23 mouse cellular contexts compared by ENCODE assay signal in the genomic region with DNA sequence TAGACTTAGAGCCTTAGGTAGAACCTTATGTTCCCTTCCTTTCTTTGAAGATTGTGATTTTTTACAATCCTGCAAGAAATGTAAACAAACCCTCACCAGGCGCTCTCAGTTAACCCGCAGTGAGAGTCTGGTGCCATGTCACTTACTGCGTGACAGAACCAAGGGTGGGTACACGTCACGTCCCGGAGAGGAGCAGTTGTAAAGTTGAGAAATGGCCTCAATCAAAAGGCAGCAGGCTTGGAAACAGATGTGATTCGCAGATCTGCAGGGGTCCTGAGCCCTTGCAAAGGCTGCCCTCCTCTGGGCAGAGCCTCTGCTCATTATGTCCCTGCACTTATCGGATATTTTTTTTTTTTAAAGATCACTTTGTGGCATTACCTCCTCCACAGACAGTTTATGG.
DNase-seq lines count a peak whose midpoint lies in the region; ATAC-seq and TF ChIP-seq lines count a peak whose summit lies in the region.
"Had no signal": no experiment of that assay in that cellular context is flagged by ENCODE, and none has a peak within 500 bp of the region (broad histone marks: within the 10 kb centered on the region; RNA-seq: fewer than 3 reads in every experiment).

No protein-coding gene starts in this region.

- no peak overlapping the region for H3K9ac ChIP-seq in hindbrain, postnatal 0 days (replicated peaks; ENCODE audit: low read length)
- H3K9ac ChIP-seq in hindbrain, embryonic 11.5 days (ENCODE audit: low read depth, low read length): no peak overlapping the region
- H3K9ac ChIP-seq in lung, postnatal 0 days (replicated peaks; ENCODE audit: low read depth): no peak overlapping the region
- no peak overlapping the region for H3K9ac ChIP-seq in limb, embryonic 12.5 days (replicated peaks)
- no peak overlapping the region for H3K9ac ChIP-seq in forebrain, embryonic 15.5 days (replicated peaks)
- H3K9ac ChIP-seq in forebrain, embryonic 13.5 days: no peak overlapping the region
- H3K9ac ChIP-seq: embryonic facial prominence, embryonic 12.5 days; hindbrain, embryonic 14.5 days; liver, embryonic 14.5 days; midbrain, embryonic 15.5 days had no signal

- H3K4me3 ChIP-seq in hindbrain, postnatal 0 days (ENCODE audit: low read length): no peak overlapping the region
- no peak overlapping the region for H3K4me3 ChIP-seq in hindbrain, embryonic 11.5 days (ENCODE audit: low read depth, low read length)
- no peak overlapping the region for H3K4me3 ChIP-seq in lung, postnatal 0 days (ENCODE audit: low read depth, low read length)
- H3K4me3 ChIP-seq in limb, embryonic 12.5 days (replicated peaks): no peak overlapping the region
- no peak overlapping the region for H3K4me3 ChIP-seq in forebrain, embryonic 15.5 days
- H3K4me3 ChIP-seq in forebrain, embryonic 13.5 days: no peak overlapping the region
- H3K4me3 ChIP-seq: embryonic facial prominence, embryonic 12.5 days; left cerebral cortex, adult 2 months; midbrain, embryonic 15.5 days had no signal

- no peaks in the 10 kb centered on the region for H3K9me3 ChIP-seq in hindbrain, postnatal 0 days (ENCODE audit: low read length)
- no peaks in the 10 kb centered on the region for H3K9me3 ChIP-seq in hindbrain, embryonic 11.5 days (ENCODE audit: control insufficient read depth, low read length)
- no peaks in the 10 kb centered on the region for H3K9me3 ChIP-seq in lung, postnatal 0 days (ENCODE audit: low read length)
- H3K9me3 ChIP-seq in limb, embryonic 12.5 days: no peaks in the 10 kb centered on the region
- no peaks in the 10 kb centered on the region for H3K9me3 ChIP-seq in forebrain, embryonic 15.5 days
- no peaks in the 10 kb centered on the region; the same call in 1 of the 2 replicates for H3K9me3 ChIP-seq in forebrain, embryonic 13.5 days (replicated peaks)
- H3K9me3 ChIP-seq: embryonic facial prominence, embryonic 12.5 days; midbrain, embryonic 15.5 days had no signal

- 58% methylated on average over 8 of the region's 8 CpGs for WGBS in hindbrain, postnatal 0 days
- 64% methylated on average over 8 of the region's 8 CpGs for WGBS in hindbrain, embryonic 11.5 days
- WGBS in lung, postnatal 0 days: 29% methylated on average over 8 of the region's 8 CpGs
- 12% methylated on average over 8 of the region's 8 CpGs for WGBS in limb, embryonic 12.5 days
- WGBS in forebrain, embryonic 15.5 days: 70% methylated on average over 8 of the region's 8 CpGs
- WGBS in forebrain, embryonic 13.5 days: 57% methylated on average over 8 of the region's 8 CpGs

- 0 out of 2 replicates have a peak, but pooled peaks cover 6% of the 10 kb centered on the region for H3K36me3 ChIP-seq in hindbrain, postnatal 0 days (ENCODE audit: insufficient read depth, low read length)
- H3K36me3 ChIP-seq in hindbrain, embryonic 11.5 days (ENCODE audit: control insufficient read depth, insufficient read depth, low read length): no peaks in the 10 kb centered on the region
- no peaks in the 10 kb centered on the region for H3K36me3 ChIP-seq in lung, postnatal 0 days (ENCODE audit: insufficient read depth, low read length)
- peaks cover 77% of the 10 kb centered on the region for H3K36me3 ChIP-seq in limb, embryonic 12.5 days
- H3K36me3 ChIP-seq in forebrain, embryonic 15.5 days: 0 out of 2 replicates have a peak, but pooled peaks cover 3% of the 10 kb centered on the region
- peaks cover 15% of the 10 kb centered on the region; the same call in 1 of the 2 replicates for H3K36me3 ChIP-seq in forebrain, embryonic 13.5 days (ENCODE audit: poor library complexity, severe bottlenecking)
- H3K36me3 ChIP-seq: midbrain, embryonic 15.5 days had no signal

- no peak for DNase-seq in hindbrain, postnatal 0 days (ENCODE audit: low spot score)
- DNase-seq in hindbrain, embryonic 11.5 days (ENCODE audit: low spot score): no peak
- no peak for DNase-seq in lung, postnatal 0 days (ENCODE audit: low spot score)
- no peak for DNase-seq in lung, postnatal 14 days
- peak; percentile 43 for DNase-seq in embryo, embryonic 11 days
- DNase-seq: B cell, adult 2 months; cerebellum, adult 18-20 months; cerebellum, postnatal 25 days; heart, postnatal 14 days; kidney, adult 11 months; left cerebral cortex, postnatal 4 days; right cerebral cortex, postnatal 4 days; thymus, postnatal 14 days had no signal

- H3K27me3 ChIP-seq in hindbrain, postnatal 0 days (ENCODE audit: insufficient read depth, low read length): no peaks in the 10 kb centered on the region
- H3K27me3 ChIP-seq in hindbrain, embryonic 11.5 days (ENCODE audit: control insufficient read depth, insufficient read depth, low read length): no peaks in the 10 kb centered on the region
- no peaks in the 10 kb centered on the region for H3K27me3 ChIP-seq in lung, postnatal 0 days (replicated peaks; ENCODE audit: insufficient read depth, low read length)
- H3K27me3 ChIP-seq in limb, embryonic 12.5 days: no peaks in the 10 kb centered on the region
- H3K27me3 ChIP-seq in forebrain, embryonic 15.5 days: no peaks in the 10 kb centered on the region
- no peaks in the 10 kb centered on the region for H3K27me3 ChIP-seq in forebrain, embryonic 13.5 days
- H3K27me3 ChIP-seq: embryonic facial prominence, embryonic 12.5 days; midbrain, embryonic 15.5 days had no signal

- H3K4me2 ChIP-seq in hindbrain, postnatal 0 days (ENCODE audit: low read depth, low read length): no peak overlapping the region
- no peak overlapping the region for H3K4me2 ChIP-seq in hindbrain, embryonic 11.5 days (replicated peaks; ENCODE audit: low read depth, low read length)
- H3K4me2 ChIP-seq in lung, postnatal 0 days (replicated peaks; ENCODE audit: low read depth, low read length): no peak overlapping the region
- H3K4me2 ChIP-seq in limb, embryonic 12.5 days: no peak overlapping the region
- no peak overlapping the region for H3K4me2 ChIP-seq in forebrain, embryonic 15.5 days (replicated peaks)
- H3K4me2 ChIP-seq in forebrain, embryonic 13.5 days: no peak overlapping the region
- H3K4me2 ChIP-seq: embryonic facial prominence, embryonic 12.5 days; heart, embryonic 11.5 days; hindbrain, embryonic 14.5 days; midbrain, embryonic 15.5 days had no signal

- peak; percentile 13; the same call in 1 of the 2 replicates for TF ChIP-seq CTCF in hindbrain, postnatal 0 days (IDR thresholded peaks at IDR 0.05; ENCODE audit: low read depth)
- TF ChIP-seq CTCF in lung, postnatal 0 days (IDR thresholded peaks at IDR 0.05): peak; percentile 39

- no peak for ATAC-seq in hindbrain, postnatal 0 days
- ATAC-seq in hindbrain, embryonic 11.5 days (ENCODE audit: low FRiP score): no peak
- peak; percentile 25; the same call in 1 of the 2 replicates for ATAC-seq in lung, postnatal 0 days
- ATAC-seq in limb, embryonic 12.5 days (ENCODE audit: insufficient number of reproducible peaks, insufficient read depth, low FRiP score, low TSS enrichment, low read depth): no peak
- no peak for ATAC-seq in forebrain, embryonic 15.5 days (replicated peaks)
- ATAC-seq in forebrain, embryonic 13.5 days: no peak
- ATAC-seq: forebrain, embryonic 16.5 days; midbrain, embryonic 15.5 days had no signal

- H3K4me1 ChIP-seq in hindbrain, postnatal 0 days (ENCODE audit: insufficient read depth, low read length): 0 out of 2 replicates have a peak, but pooled peaks cover 3% of the 10 kb centered on the region
- no peaks in the 10 kb centered on the region for H3K4me1 ChIP-seq in hindbrain, embryonic 11.5 days (replicated peaks; ENCODE audit: control insufficient read depth, insufficient read depth, low read length)
- H3K4me1 ChIP-seq in lung, postnatal 0 days (ENCODE audit: insufficient read depth, low read depth, low read length): no peaks in the 10 kb centered on the region
- H3K4me1 ChIP-seq in limb, embryonic 12.5 days (replicated peaks): peaks cover 24% of the 10 kb centered on the region
- H3K4me1 ChIP-seq in forebrain, embryonic 15.5 days: no peaks in the 10 kb centered on the region
- no peaks in the 10 kb centered on the region for H3K4me1 ChIP-seq in forebrain, embryonic 13.5 days
- H3K4me1 ChIP-seq: embryonic facial prominence, embryonic 12.5 days; midbrain, embryonic 15.5 days had no signal

- no peak for TF ChIP-seq EP300 in lung, postnatal 0 days (IDR thresholded peaks at IDR 0.05)

- no peak overlapping the region for H3K27ac ChIP-seq in hindbrain, postnatal 0 days
- no peak overlapping the region for H3K27ac ChIP-seq in hindbrain, embryonic 11.5 days (ENCODE audit: low read depth, low read length)
- no peak overlapping the region; the same call in 1 of the 2 replicates for H3K27ac ChIP-seq in lung, postnatal 0 days (ENCODE audit: low read length)
- H3K27ac ChIP-seq in limb, embryonic 12.5 days: peak overlapping the region; percentile 53
- H3K27ac ChIP-seq in forebrain, embryonic 15.5 days (replicated peaks): no peak overlapping the region
- H3K27ac ChIP-seq in forebrain, embryonic 13.5 days: no peak overlapping the region
- H3K27ac ChIP-seq: embryonic facial prominence, embryonic 12.5 days; hindbrain, embryonic 14.5 days; left cerebral cortex, adult 2 months; liver, embryonic 14.5 days; midbrain, embryonic 15.5 days had no signal
